Mouse (Mus musculus): Measurements from ENCODE around the gene Mast3. TPM values are rescaled to one million over a fixed set of nuclear protein-coding genes. Genes with fewer than 3 reads are reported as not detected.
A peak's percentile ranks its signal among the peaks of the same experiment; 100 is the strongest.

Gene Mast3
- total RNA-seq, 2 experiments from 2014 or later, result 16.7 to 48.7 TPM

- ATAC-seq (replicated peaks; ENCODE audit: poor library complexity), result no peak
Observed at GRCm38 (mm10) chr8:70748246-70749096, 56.4 kb downstream of the Mast3 start.

- no peak for ATAC-seq (replicated peaks; ENCODE audit: poor library complexity)
Observed at GRCm38 (mm10) chr8:70747211-70747890, 57.5 kb downstream of the Mast3 start.

GRCm38 (mm10) chr8:70746676-70747075 lies 58.2 kb downstream of the Mast3 start:
- ATAC-seq (replicated peaks; ENCODE audit: poor library complexity), result no peak

- ATAC-seq (replicated peaks; ENCODE audit: poor library complexity), result no peak
Observed at GRCm38 (mm10) chr8:70745691-70746220, 59.1 kb downstream of the Mast3 start.

- ATAC-seq (replicated peaks; ENCODE audit: poor library complexity), result no peak
Observed at GRCm38 (mm10) chr8:70744806-70745205, 60.0 kb downstream of the Mast3 start.

- ATAC-seq (replicated peaks; ENCODE audit: poor library complexity), result 0 out of 2 replicates have a peak, but pooled peaks have one; percentile 26
Observed at GRCm38 (mm10) chr8:70743656-70744590, 60.9 kb downstream of the Mast3 start.

- no peak; the same call in 1 of the 2 replicates for ATAC-seq (replicated peaks; ENCODE audit: poor library complexity)
Observed at GRCm38 (mm10) chr8:70742981-70743655, 61.7 kb downstream of the Mast3 start.

- ATAC-seq (replicated peaks; ENCODE audit: poor library complexity), result no peak
Observed at GRCm38 (mm10) chr8:70742176-70742575, 62.7 kb downstream of the Mast3 start.

- ATAC-seq (replicated peaks; ENCODE audit: poor library complexity), result no peak
Observed at GRCm38 (mm10) chr8:70741661-70742060, 63.2 kb downstream of the Mast3 start.

GRCm38 (mm10) chr8:70738211-70738610 lies 66.6 kb downstream of the Mast3 start:
- ATAC-seq (replicated peaks; ENCODE audit: poor library complexity), result no peak

GRCm38 (mm10) chr8:70737705-70738104 lies 67.1 kb downstream of the Mast3 start:
- ATAC-seq (replicated peaks; ENCODE audit: poor library complexity), result no peak

GRCm38 (mm10) chr8:70730956-70731355 lies 73.9 kb downstream of the Mast3 start:
- 0 out of 2 replicates have a peak, but pooled peaks have one; percentile 15 for ATAC-seq (replicated peaks; ENCODE audit: poor library complexity)

GRCm38 (mm10) chr8:70729808-70730475 lies 74.9 kb downstream of the Mast3 start:
- peak; percentile 83 for ATAC-seq (replicated peaks; ENCODE audit: poor library complexity)

Other genes starting within 250 kb of the Mast3 start
- gene Isyna1, start 210.7 kb downstream of the Mast3 start, total RNA-seq (2015), result 26.1 and 39.0 TPM in 2 replicates
- gene Isyna1, start 210.7 kb downstream of the Mast3 start, total RNA-seq (2017), result 42.9 and 45.4 TPM in 2 replicates
- gene Ssbp4, start 196.2 kb downstream of the Mast3 start, total RNA-seq (2015), result 31.6 and 40.7 TPM in 2 replicates
- gene Ssbp4, start 196.2 kb downstream of the Mast3 start, total RNA-seq (2017), result 40.2 and 69.7 TPM in 2 replicates
- 6.2 and 12.9 TPM in 2 replicates for gene Lrrc25, start 188.9 kb downstream of the Mast3 start, total RNA-seq (2015)
- 4.7 and 5.4 TPM in 2 replicates for gene Lrrc25, start 188.9 kb downstream of the Mast3 start, total RNA-seq (2017)
- not detected in 2 replicates for gene Gdf15, start 172.6 kb downstream of the Mast3 start, total RNA-seq (2015)
- gene Gdf15, start 172.6 kb downstream of the Mast3 start, total RNA-seq (2017), result not detected in 2 replicates
- 11.7 and 11.8 TPM in 2 replicates for gene Pgpep1, start 144.7 kb downstream of the Mast3 start, total RNA-seq (2015)
- gene Pgpep1, start 144.7 kb downstream of the Mast3 start, total RNA-seq (2017), result 3.6 and 5.2 TPM in 2 replicates
- 121 and 125 TPM in 2 replicates for gene Lsm4, start 131.8 kb downstream of the Mast3 start, total RNA-seq (2015)
- 214 and 249 TPM in 2 replicates for gene Lsm4, start 131.8 kb downstream of the Mast3 start, total RNA-seq (2017)
- gene Jund, start 106.1 kb downstream of the Mast3 start, total RNA-seq (2015), result 16.1 and 29.1 TPM in 2 replicates
- gene Jund, start 106.1 kb downstream of the Mast3 start, total RNA-seq (2017), result 19.8 and 21.0 TPM in 2 replicates
- gene Iqcn, start 101.6 kb downstream of the Mast3 start, total RNA-seq (2015), result 0.07 TPM in 1 of 2 replicates, not detected in the other
- not detected in 2 replicates for gene Iqcn, start 101.6 kb downstream of the Mast3 start, total RNA-seq (2017)
- gene Gm3336, start 86.5 kb downstream of the Mast3 start, total RNA-seq (2015), result not detected in 2 replicates
- 0.12 TPM in 1 of 2 replicates, not detected in the other for gene Gm3336, start 86.5 kb downstream of the Mast3 start, total RNA-seq (2017)
- gene Pde4c, start 81.3 kb downstream of the Mast3 start, total RNA-seq (2015), result 0.39 TPM in 1 of 2 replicates, not detected in the other
- gene Pde4c, start 81.3 kb downstream of the Mast3 start, total RNA-seq (2017), result not detected in 2 replicates
- 2.6 and 3.6 TPM in 2 replicates for gene Rab3a, start 50.4 kb downstream of the Mast3 start, total RNA-seq (2015)
- 2.1 and 6.6 TPM in 2 replicates for gene Rab3a, start 50.4 kb downstream of the Mast3 start, total RNA-seq (2017)
- 37.4 and 41.4 TPM in 2 replicates for gene Mpv17l2, start 44.1 kb downstream of the Mast3 start, total RNA-seq (2015)
- 10.2 and 10.4 TPM in 2 replicates for gene Mpv17l2, start 44.1 kb downstream of the Mast3 start, total RNA-seq (2017)
- 5.7 and 6.0 TPM in 2 replicates for gene Pik3r2, start 28.3 kb downstream of the Mast3 start, total RNA-seq (2015)
- gene Pik3r2, start 28.3 kb downstream of the Mast3 start, total RNA-seq (2017), result 18.1 and 18.5 TPM in 2 replicates
- 0.07 and 0.64 TPM in 2 replicates for gene Il12rb1, start 3.4 kb upstream of the Mast3 start, total RNA-seq (2015)
- 1.0 and 1.7 TPM in 2 replicates for gene Il12rb1, start 3.4 kb upstream of the Mast3 start, total RNA-seq (2017)
- gene Arrdc2, start 34.7 kb upstream of the Mast3 start, total RNA-seq (2015), result 6.0 and 8.6 TPM in 2 replicates
- 4.8 and 8.8 TPM in 2 replicates for gene Arrdc2, start 34.7 kb upstream of the Mast3 start, total RNA-seq (2017)
- 0.12 and 0.42 TPM in 2 replicates for gene Kcnn1, start 58.2 kb upstream of the Mast3 start, total RNA-seq (2015)
- 0.84 and 0.92 TPM in 2 replicates for gene Kcnn1, start 58.2 kb upstream of the Mast3 start, total RNA-seq (2017)
- 27.6 and 37.2 TPM in 2 replicates for gene Ccdc124, start 68.9 kb upstream of the Mast3 start, total RNA-seq (2015)
- 33.9 and 37.1 TPM in 2 replicates for gene Ccdc124, start 68.9 kb upstream of the Mast3 start, total RNA-seq (2017)
- gene Slc5a5, start 87.7 kb upstream of the Mast3 start, total RNA-seq (2015), result 0.07 TPM in 1 of 2 replicates, not detected in the other
- not detected in 2 replicates for gene Slc5a5, start 87.7 kb upstream of the Mast3 start, total RNA-seq (2017)
- gene Rpl18a, start 92.4 kb upstream of the Mast3 start, total RNA-seq (2015), result 7,432 and 8,014 TPM in 2 replicates
- 2,240 and 2,571 TPM in 2 replicates for gene Rpl18a, start 92.4 kb upstream of the Mast3 start, total RNA-seq (2017)
- gene Map1s, start 100.9 kb upstream of the Mast3 start, total RNA-seq (2015), result 14.4 and 14.7 TPM in 2 replicates
- 13.2 and 14.4 TPM in 2 replicates for gene Map1s, start 100.9 kb upstream of the Mast3 start, total RNA-seq (2017)

Data from megakaryocyte progenitor cell, adult 5-6 weeks (primary cell).